Mouse (Mus musculus): ENCODE data around the gene D17Wsu92e.

GRCm38 (mm10) chr17:27791556-27791955 lies 28.9 kb downstream of the D17Wsu92e start:
- TF ChIP-seq CTCF (IDR thresholded peaks at IDR 0.05) (no peak), EP300 (IDR thresholded peaks at IDR 0.05) (no peak)
